In genomic region chr12:33968041-33968897, GRCm38 (mm10) we compare ENCODE assay signal across 11 mouse cellular contexts. TPM values are rescaled to one million over a fixed set of nuclear protein-coding genes. Genes with fewer than 3 reads are reported as not detected.
DNase-seq lines count a peak whose midpoint lies in the region; ATAC-seq lines count a peak whose summit lies in the region.
"Had no signal": no experiment of that assay in that cellular context is flagged by ENCODE, and none has a peak within 500 bp of the region (broad histone marks: within the 10 kb centered on the region; RNA-seq: fewer than 3 reads in every experiment).

No protein-coding gene starts in this region.

- peak overlapping the region; percentile 58 for H3K4me2 ChIP-seq in kidney, embryonic 15.5 days
- peak overlapping the region; percentile 67 for H3K4me2 ChIP-seq in embryonic facial prominence, embryonic 11.5 days (ENCODE audit: low read depth, low read length)
- peak overlapping the region; percentile 33; the same call in 1 of the 2 replicates for H3K4me2 ChIP-seq in intestine, embryonic 16.5 days (ENCODE audit: low read depth, low read length)
- H3K4me2 ChIP-seq in neural tube, embryonic 15.5 days: peak overlapping the region; percentile 40
- no peak overlapping the region for H3K4me2 ChIP-seq in liver, embryonic 12.5 days

- peaks cover 24% of the 10 kb centered on the region for H3K4me1 ChIP-seq in kidney, embryonic 15.5 days
- peaks cover 5% of the 10 kb centered on the region; the same call in 1 of the 2 replicates for H3K4me1 ChIP-seq in embryonic facial prominence, embryonic 11.5 days (ENCODE audit: control insufficient read depth, insufficient read depth, low read length)
- peaks cover 4% of the 10 kb centered on the region for H3K4me1 ChIP-seq in intestine, embryonic 16.5 days (ENCODE audit: control insufficient read depth, insufficient read depth, low read length)
- peaks cover 12% of the 10 kb centered on the region for H3K4me1 ChIP-seq in neural tube, embryonic 15.5 days
- no peaks in the 10 kb centered on the region for H3K4me1 ChIP-seq in liver, embryonic 12.5 days

- no peaks in the 10 kb centered on the region for H3K9me3 ChIP-seq in kidney, embryonic 15.5 days (replicated peaks)
- H3K9me3 ChIP-seq in embryonic facial prominence, embryonic 11.5 days (replicated peaks; ENCODE audit: control insufficient read depth, low read length): no peaks in the 10 kb centered on the region
- H3K9me3 ChIP-seq in intestine, embryonic 16.5 days (ENCODE audit: control insufficient read depth, low read length): no peaks in the 10 kb centered on the region
- no peaks in the 10 kb centered on the region for H3K9me3 ChIP-seq in neural tube, embryonic 15.5 days (replicated peaks)
- no peaks in the 10 kb centered on the region for H3K9me3 ChIP-seq in liver, embryonic 12.5 days (replicated peaks)

- H3K9ac ChIP-seq in kidney, embryonic 15.5 days: no peak overlapping the region
- peak overlapping the region; percentile 48 for H3K9ac ChIP-seq in embryonic facial prominence, embryonic 11.5 days (replicated peaks; ENCODE audit: low read length)
- no peak overlapping the region for H3K9ac ChIP-seq in intestine, embryonic 16.5 days (ENCODE audit: low read depth, low read length)
- no peak overlapping the region for H3K9ac ChIP-seq in neural tube, embryonic 15.5 days (replicated peaks)
- H3K9ac ChIP-seq in liver, embryonic 12.5 days: no peak overlapping the region

- H3K4me3 ChIP-seq in kidney, embryonic 15.5 days (replicated peaks): peak overlapping the region; percentile 31
- peak overlapping the region; percentile 27 for H3K4me3 ChIP-seq in embryonic facial prominence, embryonic 11.5 days (ENCODE audit: low read depth, low read length)
- H3K4me3 ChIP-seq in intestine, embryonic 16.5 days (ENCODE audit: low read length): peak overlapping the region; percentile 20
- H3K4me3 ChIP-seq in neural tube, embryonic 15.5 days (replicated peaks): no peak overlapping the region
- H3K4me3 ChIP-seq in liver, embryonic 12.5 days: no peak overlapping the region

- 3% methylated on average over 37 of the region's 37 CpGs for WGBS in kidney, embryonic 15.5 days
- under 1% methylated on average over 37 of the region's 37 CpGs for WGBS in embryonic facial prominence, embryonic 11.5 days
- 3% methylated on average over 37 of the region's 37 CpGs for WGBS in intestine, embryonic 16.5 days
- under 1% methylated on average over 37 of the region's 37 CpGs for WGBS in neural tube, embryonic 15.5 days
- 3% methylated on average over 37 of the region's 37 CpGs for WGBS in liver, embryonic 12.5 days (ENCODE audit: insufficient replicate concordance)

- H3K27ac ChIP-seq in kidney, embryonic 15.5 days: no peak overlapping the region
- H3K27ac ChIP-seq in embryonic facial prominence, embryonic 11.5 days (replicated peaks; ENCODE audit: low read depth, low read length): peak overlapping the region; percentile 85
- H3K27ac ChIP-seq in intestine, embryonic 16.5 days (ENCODE audit: low read length): no peak overlapping the region
- no peak overlapping the region for H3K27ac ChIP-seq in neural tube, embryonic 15.5 days (replicated peaks)
- H3K27ac ChIP-seq in liver, embryonic 12.5 days: no peak overlapping the region

- H3K27me3 ChIP-seq in kidney, embryonic 15.5 days: peaks cover 95% of the 10 kb centered on the region
- no peaks in the 10 kb centered on the region for H3K27me3 ChIP-seq in embryonic facial prominence, embryonic 11.5 days (ENCODE audit: control insufficient read depth, insufficient read depth, low read length)
- H3K27me3 ChIP-seq in intestine, embryonic 16.5 days (replicated peaks; ENCODE audit: control insufficient read depth, insufficient read depth, low read length): peaks cover 43% of the 10 kb centered on the region
- peaks cover 79% of the 10 kb centered on the region for H3K27me3 ChIP-seq in neural tube, embryonic 15.5 days (replicated peaks)
- H3K27me3 ChIP-seq in liver, embryonic 12.5 days (replicated peaks): peaks cover 77% of the 10 kb centered on the region

- no peak for DNase-seq in kidney, adult 8-10 months
- peak; percentile 49 for DNase-seq in embryonic facial prominence, embryonic 11.5 days (ENCODE audit: low spot score)
- no peak for DNase-seq in spleen, postnatal 4 days (ENCODE audit: low spot score in 2 of 2)
- DNase-seq in adrenal gland, postnatal 10 days: no peak

- ATAC-seq in kidney, embryonic 15.5 days (replicated peaks; ENCODE audit: low FRiP score): no peak
- ATAC-seq in embryonic facial prominence, embryonic 11.5 days (replicated peaks; ENCODE audit: insufficient number of reproducible peaks, low FRiP score, low TSS enrichment, low read depth): no peak; the same call in 1 of the 2 replicates
- ATAC-seq in intestine, embryonic 16.5 days: no peak
- ATAC-seq in neural tube, embryonic 15.5 days (ENCODE audit: low FRiP score): no peak
- ATAC-seq in liver, embryonic 12.5 days: no peak

- no peaks in the 10 kb centered on the region for H3K36me3 ChIP-seq in kidney, embryonic 15.5 days
- no peaks in the 10 kb centered on the region for H3K36me3 ChIP-seq in embryonic facial prominence, embryonic 11.5 days (replicated peaks; ENCODE audit: control insufficient read depth, insufficient read depth, low read depth, low read length)
- no peaks in the 10 kb centered on the region for H3K36me3 ChIP-seq in intestine, embryonic 16.5 days (ENCODE audit: control insufficient read depth, insufficient read depth, low read length)
- H3K36me3 ChIP-seq in neural tube, embryonic 15.5 days: no peaks in the 10 kb centered on the region
- no peaks in the 10 kb centered on the region for H3K36me3 ChIP-seq in liver, embryonic 12.5 days

RNA-seq across cellular contexts. Expression of gene Twist1, which starts 10.8 kb away (rescaled TPM):
- polyA plus RNA-seq in kidney, embryonic 15.5 days (2015; fragmentation: Nextera tagmentation; extraction: Ambion mirVana): 4.9 and 5.1 TPM in 2 replicates
- 78.8 and 92.7 TPM in 2 replicates for polyA plus RNA-seq in embryonic facial prominence, embryonic 11.5 days (2014; fragmentation: Nextera tagmentation; extraction: Ambion mirVana)
- polyA plus RNA-seq in intestine, embryonic 16.5 days (2015; fragmentation: Nextera tagmentation; extraction: Ambion mirVana): 0.49 and 0.59 TPM in 2 replicates
- polyA plus RNA-seq in neural tube, embryonic 15.5 days (2015; fragmentation: Nextera tagmentation; extraction: Ambion mirVana): 1.3 and 1.7 TPM in 2 replicates
- 10 to 100 TPM; 10.5 to 11.2 TPM for total RNA-seq in adrenal gland, postnatal 10 days (2021)
- 1.3 and 2.8 TPM in 2 replicates for polyA plus RNA-seq in liver, embryonic 12.5 days (2016; fragmentation: Nextera tagmentation; extraction: Ambion mirVana)

RNA-seq across cellular contexts. Expression of gene Ferd3l, which starts 40.0 kb away (rescaled TPM):
- not detected in 2 replicates for polyA plus RNA-seq in kidney, embryonic 15.5 days (2015; fragmentation: Nextera tagmentation; extraction: Ambion mirVana)
- not detected in 2 replicates for polyA plus RNA-seq in embryonic facial prominence, embryonic 11.5 days (2014; fragmentation: Nextera tagmentation; extraction: Ambion mirVana)
- not detected in 2 replicates for polyA plus RNA-seq in intestine, embryonic 16.5 days (2015; fragmentation: Nextera tagmentation; extraction: Ambion mirVana)
- polyA plus RNA-seq in neural tube, embryonic 15.5 days (2015; fragmentation: Nextera tagmentation; extraction: Ambion mirVana): 0.64 and 0.77 TPM in 2 replicates
- total RNA-seq in adrenal gland, postnatal 10 days (2021): not detected
- polyA plus RNA-seq in liver, embryonic 12.5 days (2016; fragmentation: Nextera tagmentation; extraction: Ambion mirVana): not detected in 2 replicates
- total RNA-seq: gastrocnemius, adult 8-10 months; layer of hippocampus, postnatal 10 days had no signal
- polyA plus RNA-seq: spleen, adult 2 months had no signal

Comparison
In these comparisons a context has a peak if more than half of its experiments do, and no peak if none do; other contexts are left out.
1. H3K4me3 ChIP-seq: peak in kidney, embryonic 15.5 days (single experiment), embryonic facial prominence, embryonic 11.5 days (single experiment) and intestine, embryonic 16.5 days (single experiment); none in neural tube, embryonic 15.5 days (single experiment) and liver, embryonic 12.5 days (single experiment).
2. RNA of gene Twist1, which starts 10.8 kb away (polyA plus RNA-seq): 78.8 to 92.7 TPM in embryonic facial prominence, embryonic 11.5 days; 4.9 to 5.1 TPM in kidney, embryonic 15.5 days, 1.3 to 1.7 TPM in neural tube, embryonic 15.5 days, 1.3 to 2.8 TPM in liver, embryonic 12.5 days and 0.49 to 0.59 TPM in intestine, embryonic 16.5 days; every median in the first group is over 10 times any median in the second.